Mouse (Mus musculus): ENCODE results near the gene Gm9936.
"Not testable (repeated sequence)": the region's sequence is repeated elsewhere in the genome, so short reads cannot be mapped to it uniquely, and the experiment has no call there.

DNA sequence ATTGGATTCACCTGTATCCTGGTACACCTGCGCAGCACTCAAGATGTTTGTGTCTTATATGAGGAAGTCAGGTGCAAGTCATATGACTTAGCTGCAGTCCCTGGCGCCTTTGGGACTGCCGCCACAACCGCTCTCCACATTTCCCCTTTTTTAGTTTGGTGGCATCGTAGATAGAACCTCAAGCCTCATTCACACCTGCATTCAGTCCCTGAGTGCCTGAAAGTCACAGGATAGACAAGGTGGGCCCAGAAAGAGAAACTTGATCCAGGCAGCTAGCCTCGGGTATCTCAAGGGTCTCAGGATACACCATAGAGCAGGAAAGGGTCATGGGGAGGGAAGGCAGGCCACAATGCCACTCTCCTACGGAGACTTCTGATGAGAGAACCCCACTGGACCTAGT lies 23.8 kb upstream of the Gm9936 start:
- not testable (repeated sequence) for TF ChIP-seq CTCF (IDR thresholded peaks at IDR 0.05; ENCODE audit: extremely low read depth, insufficient read length, insufficient replicate concordance, low read depth, low read length); POLR2A (IDR thresholded peaks at IDR 0.05; ENCODE audit: low read depth, low read length)
